18 mouse cellular contexts compared by ENCODE assay signal in the genomic region with DNA sequence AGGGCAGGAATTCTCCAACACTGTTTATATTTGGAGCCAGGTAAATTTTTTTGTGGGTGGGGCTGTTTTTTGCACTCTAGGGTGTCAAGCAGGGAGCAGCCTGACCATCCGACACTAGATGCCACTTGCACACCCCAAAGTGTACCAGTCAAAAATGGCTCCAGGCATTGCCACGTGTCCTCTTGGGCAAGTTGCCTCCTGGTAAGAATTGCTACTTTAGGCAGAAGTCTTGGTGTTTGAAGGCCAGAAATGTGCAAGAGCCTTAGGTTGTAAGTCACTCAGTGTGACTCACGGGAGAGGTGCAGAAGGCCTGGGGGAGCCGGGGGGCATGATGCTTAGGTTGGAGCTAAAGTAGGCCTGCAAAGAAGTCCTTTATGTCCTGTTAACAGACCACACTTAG.
"Had no signal": no experiment of that assay in that cellular context is flagged by ENCODE, and none has a peak within 500 bp of the region (broad histone marks: within the 10 kb centered on the region; RNA-seq: fewer than 3 reads in every experiment).

No protein-coding gene starts in this region.

- H3K4me2 ChIP-seq: limb, embryonic 12.5 days; liver, embryonic 15.5 days; lung, embryonic 14.5 days; neural tube, embryonic 15.5 days had no signal

- H3K9me3 ChIP-seq: limb, embryonic 12.5 days; liver, embryonic 15.5 days; midbrain, embryonic 10.5 days; neural tube, embryonic 15.5 days had no signal

- H3K27me3 ChIP-seq: limb, embryonic 12.5 days; liver, embryonic 15.5 days; neural tube, embryonic 15.5 days had no signal

- DNase-seq: kidney, postnatal 36 days; layer of hippocampus, adult 9-11 months; layer of hippocampus, postnatal 36 days; lung, embryonic 14.5 days; lung, postnatal 10 days; lung, postnatal 4 days; midbrain, embryonic 14.5 days; right cerebral cortex, adult 18-20 months; right cerebral cortex, postnatal 25 days; thymus, adult 2 months; thymus, postnatal 25 days had no signal

- H3K4me3 ChIP-seq: liver, embryonic 15.5 days; midbrain, embryonic 10.5 days; myocyte; neural tube, embryonic 15.5 days had no signal

- H3K9ac ChIP-seq: limb, embryonic 12.5 days; liver, embryonic 15.5 days; lung, embryonic 14.5 days; neural tube, embryonic 15.5 days had no signal

- H3K27ac ChIP-seq: kidney, postnatal 0 days; limb, embryonic 12.5 days; midbrain, embryonic 10.5 days; neural tube, embryonic 15.5 days; stomach, postnatal 0 days had no signal
